Mouse (Mus musculus): Measurements from ENCODE around the gene Vil1. TPM values are rescaled to one million over a fixed set of nuclear protein-coding genes. Genes with fewer than 3 reads are reported as not detected.

The Vil1 gene
- polyA plus RNA-seq, 1 experiment = 892 TPM

- Histone ChIP-seq H3K27me3 (ENCODE audit: control insufficient read depth, insufficient read depth, low read length) (no peaks in the 10 kb centered on the region), H3K36me3 (ENCODE audit: control insufficient read depth, insufficient read depth, low read length) (no peaks in the 10 kb centered on the region), H3K4me3 (ENCODE audit: low read depth, low read length) (peak overlapping the region; percentile 98), H3K4me1 (ENCODE audit: control insufficient read depth, insufficient read depth, insufficient read length, low read length) (peaks cover 8% of the 10 kb centered on the region), H3K27ac (ENCODE audit: insufficient read depth, low read depth, low read length) (peak overlapping the region; percentile 91)
- peak; percentile 73; the same call in 1 of the 2 replicates for TF ChIP-seq CTCF (IDR thresholded peaks at IDR 0.05; ENCODE audit: extremely low read depth, insufficient read length, insufficient replicate concordance, low read depth, low read length)
- TF ChIP-seq POLR2A (IDR thresholded peaks at IDR 0.05; ENCODE audit: low read depth, low read length) = peak; percentile 67
- WGBS = 0% methylated on average over 26 of the region's 26 CpGs
These were observed 22.3 kb upstream of the Vil1 start for GRCm38 (mm10) chr1:74386714-74387385.

GRCm38 (mm10) chr1:74387386-74387988, 21.7 kb upstream of the Vil1 start:
- WGBS = 54% methylated on average over 15 of the region's 15 CpGs
- peak overlapping the region; percentile 98 for H3K4me3 ChIP-seq (ENCODE audit: low read depth, low read length)
- TF ChIP-seq CTCF (IDR thresholded peaks at IDR 0.05; ENCODE audit: extremely low read depth, insufficient read length, insufficient replicate concordance, low read depth, low read length) = no peak
- no peak for TF ChIP-seq POLR2A (IDR thresholded peaks at IDR 0.05; ENCODE audit: low read depth, low read length)
- no peaks in the 10 kb centered on the region for H3K27me3 ChIP-seq (ENCODE audit: control insufficient read depth, insufficient read depth, low read length)
- H3K4me1 ChIP-seq (ENCODE audit: control insufficient read depth, insufficient read depth, insufficient read length, low read length) = peaks cover 8% of the 10 kb centered on the region
- H3K36me3 ChIP-seq (ENCODE audit: control insufficient read depth, insufficient read depth, low read length) = no peaks in the 10 kb centered on the region
- peak overlapping the region; percentile 91 for H3K27ac ChIP-seq (ENCODE audit: insufficient read depth, low read depth, low read length)

GRCm38 (mm10) chr1:74388398-74388920, 20.7 kb upstream of the Vil1 start:
- WGBS = 80% methylated on average over 7 of the region's 7 CpGs
- Histone ChIP-seq H3K36me3 (ENCODE audit: control insufficient read depth, insufficient read depth, low read length) (no peaks in the 10 kb centered on the region), H3K27ac (ENCODE audit: insufficient read depth, low read depth, low read length) (no peak overlapping the region)

DNA sequence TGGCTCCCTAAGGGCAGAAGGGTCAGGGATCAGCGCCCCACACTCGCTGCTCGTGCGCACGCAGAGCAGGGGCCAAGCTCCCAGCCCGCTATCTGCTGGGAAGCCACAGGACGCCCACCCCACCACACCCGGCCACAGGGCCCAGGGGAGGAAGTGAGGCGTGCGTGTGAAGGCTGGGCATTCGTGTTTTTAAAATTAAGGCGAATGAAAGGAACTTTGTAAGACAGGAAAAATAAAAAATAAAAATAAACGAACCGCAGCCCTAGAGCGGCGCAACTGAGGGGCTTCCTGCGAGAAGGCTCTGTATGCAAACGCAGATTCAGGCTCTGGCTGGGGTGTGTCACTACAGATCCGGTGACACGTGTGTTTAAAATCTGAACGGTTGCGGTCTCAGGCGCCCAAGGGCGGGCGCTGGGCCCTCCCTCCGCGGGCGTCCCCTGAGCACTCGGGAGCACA, 19.3 kb upstream of the Vil1 start:
- TF ChIP-seq CTCF (IDR thresholded peaks at IDR 0.05; ENCODE audit: extremely low read depth, insufficient read length, insufficient replicate concordance, low read depth, low read length) (no peak), POLR2A (IDR thresholded peaks at IDR 0.05; ENCODE audit: low read depth, low read length) (peak; percentile 19; the same call in 1 of the 2 replicates)
- Histone ChIP-seq H3K27me3 (ENCODE audit: control insufficient read depth, insufficient read depth, low read length) (no peaks in the 10 kb centered on the region), H3K4me1 (ENCODE audit: control insufficient read depth, insufficient read depth, insufficient read length, low read length) (peaks cover 12% of the 10 kb centered on the region), H3K36me3 (ENCODE audit: control insufficient read depth, insufficient read depth, low read length) (peaks cover 13% of the 10 kb centered on the region), H3K27ac (ENCODE audit: insufficient read depth, low read depth, low read length) (peak overlapping the region; percentile 29; the same call in 1 of the 2 replicates), H3K4me3 (ENCODE audit: low read depth, low read length) (peak overlapping the region; percentile 34)
- 16% methylated on average over 29 of the region's 29 CpGs for WGBS

More at GRCm38 (mm10) chr1:74388398-74388920, 20.7 kb upstream of the Vil1 start:
- TF ChIP-seq POLR2A (IDR thresholded peaks at IDR 0.05; ENCODE audit: low read depth, low read length) (no peak), CTCF (IDR thresholded peaks at IDR 0.05; ENCODE audit: extremely low read depth, insufficient read length, insufficient replicate concordance, low read depth, low read length) (no peak)
- Histone ChIP-seq H3K4me1 (ENCODE audit: control insufficient read depth, insufficient read depth, insufficient read length, low read length) (peaks cover 10% of the 10 kb centered on the region), H3K27me3 (ENCODE audit: control insufficient read depth, insufficient read depth, low read length) (no peaks in the 10 kb centered on the region), H3K4me3 (ENCODE audit: low read depth, low read length) (no peak overlapping the region)

- TF ChIP-seq CTCF (IDR thresholded peaks at IDR 0.05; ENCODE audit: extremely low read depth, insufficient read length, insufficient replicate concordance, low read depth, low read length) (peak; percentile 90; the same call in 1 of the 2 replicates), POLR2A (IDR thresholded peaks at IDR 0.05; ENCODE audit: low read depth, low read length) (no peak)
- H3K27ac ChIP-seq (ENCODE audit: insufficient read depth, low read depth, low read length) = peak overlapping the region; percentile 60
- 3% methylated on average over 21 of the region's 21 CpGs for WGBS
These were observed 18.8 kb upstream of the Vil1 start for GRCm38 (mm10) chr1:74390287-74390906.

DNA sequence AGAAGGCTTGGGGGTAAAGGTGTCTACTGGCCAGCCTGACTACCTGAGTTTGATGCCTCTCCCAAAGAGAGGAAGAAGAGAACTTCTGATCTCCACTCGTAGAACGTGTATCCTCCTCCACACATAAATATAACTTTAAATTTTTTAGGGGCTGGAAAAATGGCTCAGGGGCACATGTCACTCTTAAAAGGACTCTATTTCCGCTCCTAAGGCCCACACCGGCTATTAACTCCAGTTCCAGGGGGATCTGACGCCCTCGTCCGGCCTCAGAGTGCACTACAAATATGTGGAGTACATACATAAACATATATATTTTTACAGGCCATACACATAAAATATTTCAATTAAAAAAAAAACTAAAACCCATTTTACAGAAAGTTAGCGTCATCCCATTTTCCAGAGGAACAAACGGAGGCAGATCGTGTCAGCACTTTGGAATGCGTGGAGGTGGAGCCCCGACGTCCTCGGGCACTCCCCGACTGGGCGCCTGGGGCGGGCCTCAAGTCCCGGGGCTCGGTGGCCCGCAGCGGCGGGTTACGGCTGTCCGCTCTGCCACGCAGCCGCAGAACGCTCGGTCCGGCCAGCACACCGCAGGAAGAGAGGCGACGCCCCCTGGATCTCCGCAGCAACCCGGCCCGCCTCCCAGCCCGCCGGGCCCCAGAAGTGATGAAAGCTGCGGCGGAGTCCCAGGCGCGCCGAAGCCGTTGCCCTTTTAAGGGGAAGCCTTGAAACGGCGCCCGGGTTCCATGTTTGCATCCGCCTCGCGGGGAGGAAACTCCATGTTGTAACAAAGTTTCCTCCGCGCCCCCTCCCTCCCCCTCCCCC, 18.0 kb upstream of the Vil1 start, which contains the start of gene Ctdsp1:
Ctdsp1 (plus strand) TSS at position 586 of the 825 bp plus-strand sequence.
- Histone ChIP-seq H3K27me3 (ENCODE audit: control insufficient read depth, insufficient read depth, low read length) (no peaks in the 10 kb centered on the region), H3K4me3 (ENCODE audit: low read depth, low read length) (peak within 1 kb of the TSS; percentile 98), H3K4me1 (ENCODE audit: control insufficient read depth, insufficient read depth, insufficient read length, low read length) (peaks cover 12% of the 10 kb centered on the region), H3K36me3 (ENCODE audit: control insufficient read depth, insufficient read depth, low read length) (peaks cover 18% of the 10 kb centered on the region), H3K27ac (ENCODE audit: insufficient read depth, low read depth, low read length) (peak within 1 kb of the TSS; percentile 96)
- 3% methylated on average over 50 of the region's 51 CpGs for WGBS
- TF ChIP-seq CTCF (IDR thresholded peaks at IDR 0.05; ENCODE audit: extremely low read depth, insufficient read length, insufficient replicate concordance, low read depth, low read length) (no peak), POLR2A (IDR thresholded peaks at IDR 0.05; ENCODE audit: low read depth, low read length) (peak; percentile 35; the same call in 1 of the 2 replicates)

More at GRCm38 (mm10) chr1:74390287-74390906, 18.8 kb upstream of the Vil1 start:
- H3K36me3 ChIP-seq (ENCODE audit: control insufficient read depth, insufficient read depth, low read length) = peaks cover 18% of the 10 kb centered on the region
- peak overlapping the region; percentile 34 for H3K4me3 ChIP-seq (ENCODE audit: low read depth, low read length)
- no peaks in the 10 kb centered on the region for H3K27me3 ChIP-seq (ENCODE audit: control insufficient read depth, insufficient read depth, low read length)
- H3K4me1 ChIP-seq (ENCODE audit: control insufficient read depth, insufficient read depth, insufficient read length, low read length) = peaks cover 12% of the 10 kb centered on the region

Data from small intestine, adult 2 months (tissue).